Mouse (Mus musculus) heart, embryonic 14.5 days (tissue): ENCODE measurements around the gene Tkt. TPM values are rescaled to one million over a fixed set of nuclear protein-coding genes. Genes with fewer than 3 reads are reported as not detected.
"Not testable (repeated sequence)": the region's sequence is repeated elsewhere in the genome, so short reads cannot be mapped to it uniquely, and the experiment has no call there.

Experiments
- ATAC-seq: fragments of 200-750 bp; cut with Nextera tagmentation; 2 replicates; pipeline ENCODE4 v1.8.0; 2017; ENCODE audit warnings: low read depth, moderate TSS enrichment; ENCODE audit not compliant: insufficient number of reproducible peaks, insufficient read depth, low FRiP score
- H3K27ac ChIP-seq, 2 experiments: fragments of 200-500 bp in 1 of 2; fragments of 300-500 bp in 1 of 2; sonication (generic) in 1 of 2; replicated peaks in 1 of 2; 2 replicates each; pipeline ENCODE4 v1.5.1; 2012 to 2014; ENCODE audit warnings: low read depth in 2 of 2, low read length in 2 of 2, control low read depth in 1 of 2, mild to moderate bottlenecking in 1 of 2, mixed read lengths in 1 of 2; ENCODE audit not compliant: control insufficient read depth in 1 of 2, insufficient read depth in 1 of 2
- H3K27me3 ChIP-seq: fragments of 300-500 bp; sonication (generic); 2 replicates; pipeline ENCODE4 v1.6.1; 2014; ENCODE audit warnings: mild to moderate bottlenecking, low read length, control low read depth; ENCODE audit not compliant: control insufficient read depth, insufficient read depth
- H3K36me3 ChIP-seq: fragments of 300-500 bp; sonication (generic); 2 replicates; pipeline ENCODE4 v1.6.1; 2014; ENCODE audit warnings: mild to moderate bottlenecking, control low read depth, low read length, mixed read lengths; ENCODE audit not compliant: control insufficient read depth, insufficient read depth
- H3K4me1 ChIP-seq, 2 experiments: fragments of 200-500 bp in 1 of 2; fragments of 300-500 bp in 1 of 2; sonication (generic) in 1 of 2; 2 replicates each; pipeline ENCODE4 v1.6.1; 2012 to 2014; ENCODE audit warnings: low read length in 2 of 2, control low read depth in 1 of 2, mixed read lengths in 1 of 2; ENCODE audit not compliant: control insufficient read depth in 2 of 2, insufficient read depth in 2 of 2
- H3K4me2 ChIP-seq: fragments of 300-500 bp; sonication (generic); 2 replicates; pipeline ENCODE4 v1.6.1; 2014; ENCODE audit warnings: mild to moderate bottlenecking, low read length
- H3K4me3 ChIP-seq, 2 experiments: fragments of 200-500 bp in 1 of 2; fragments of 300-500 bp in 1 of 2; sonication (generic) in 1 of 2; 2 replicates each; pipeline ENCODE4 v1.5.1; 2012 to 2014; ENCODE audit warnings: low read length in 2 of 2, mild to moderate bottlenecking in 2 of 2, control low read depth in 1 of 2, low read depth in 1 of 2, moderate library complexity in 1 of 2; ENCODE audit not compliant: control insufficient read depth in 1 of 2, insufficient read depth in 1 of 2
- H3K9ac ChIP-seq: fragments of 300-500 bp; sonication (generic); 2 replicates; pipeline ENCODE4 v1.6.1; 2014; ENCODE audit warnings: mild to moderate bottlenecking, low read length
- H3K9me3 ChIP-seq: fragments of 300-500 bp; sonication (generic); 2 replicates; pipeline ENCODE4 v1.6.1; 2016; ENCODE audit warnings: low read length, control low read depth; ENCODE audit not compliant: control insufficient read depth
- WGBS: fragments of 180-500 bp; shearing (Covaris S2); extraction: QIAGEN DNeasy Blood & Tissue Kit; methylation state at CpG from one replicate; pipeline ENCODE4 v1.1.7; 2014; 5-methylcytosine and 5-hydroxymethylcytosine counted together
- polyA plus RNA-seq: library from polyadenylated mRNA; unstranded; fragments of >200 nt; fragmentation: Nextera tagmentation; extraction: Ambion mirVana; gene quantifications from 2 replicates; pipeline ENCODE4 v1.2.1, GENCODE M21; 2014

Tkt gene
- polyA plus RNA-seq, 1 experiment from 2014 or later, result 31.5 TPM

DNA sequence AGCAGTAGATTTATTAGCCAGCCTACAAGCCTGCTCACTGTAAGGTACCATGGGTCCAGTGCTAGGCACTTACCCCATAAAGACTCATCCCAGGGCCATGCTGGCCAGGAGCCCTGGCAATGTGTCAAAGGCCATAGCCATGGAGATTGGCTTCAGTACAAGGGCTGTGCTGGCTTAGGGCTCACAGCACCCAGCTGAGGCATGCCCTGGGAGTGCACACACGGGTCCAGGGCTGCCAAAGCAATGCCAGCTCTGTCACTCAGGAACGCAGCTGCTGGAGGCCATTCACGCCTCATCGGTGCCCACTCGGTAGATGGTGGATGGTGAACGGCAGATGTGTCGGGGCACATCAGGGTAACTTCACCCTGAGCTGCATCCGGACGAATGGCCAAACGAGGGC is 6.6 kb upstream of the Tkt start:
- Histone ChIP-seq H3K9me3 (no peaks in the 10 kb centered on the region), H3K4me3 (no peak overlapping the region)
- ATAC-seq, result no peak

DNA sequence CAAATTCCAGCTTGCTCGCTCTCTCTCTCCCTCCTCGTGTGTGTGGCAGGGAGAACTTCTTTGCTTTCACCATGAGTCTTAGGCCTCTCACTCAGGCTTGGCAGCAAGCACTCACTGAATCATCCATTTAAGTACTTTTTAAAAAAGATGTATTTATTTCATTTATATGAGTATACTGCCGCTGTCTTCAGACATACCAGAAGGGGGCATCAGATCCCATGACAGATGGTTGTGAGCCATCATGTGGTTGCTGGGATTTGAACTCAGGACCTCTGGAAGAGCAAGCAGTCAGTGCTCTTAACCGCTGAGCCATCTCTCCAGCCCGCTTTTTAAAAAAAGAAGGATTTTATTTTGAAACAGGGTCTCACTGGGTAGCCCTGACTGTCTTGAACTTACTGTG is 4.8 kb upstream of the Tkt start:
- not testable (repeated sequence) for H3K4me1 ChIP-seq, H3K4me3 ChIP-seq, H3K9ac ChIP-seq, H3K4me2 ChIP-seq, ATAC-seq, H3K27me3 ChIP-seq, H3K36me3 ChIP-seq, H3K27ac ChIP-seq, H3K9me3 ChIP-seq
- WGBS, result 92% methylated on average over 5 of the region's 5 CpGs

More for the DNA sequence above, 6.6 kb upstream of the Tkt start:
- Histone ChIP-seq H3K9ac (no peak overlapping the region), H3K4me1 (no peaks in the 10 kb centered on the region), H3K27me3 (no peaks in the 10 kb centered on the region), H3K36me3 (no peaks in the 10 kb centered on the region), H3K27ac (no peak overlapping the region), H3K4me2 (no peak overlapping the region)
- WGBS, result 82% methylated on average over 10 of the region's 10 CpGs

- ATAC-seq, result peak; percentile 90
- no peaks in the 10 kb centered on the region for H3K27me3 ChIP-seq
- peak overlapping the region; percentile 93 to 95 for H3K27ac ChIP-seq
- under 1% methylated on average over 68 of the region's 69 CpGs for WGBS
- H3K4me1 ChIP-seq, result peaks cover 22 to 33% of the 10 kb centered on the region in 2 experiments
- H3K4me2 ChIP-seq, result peak overlapping the region; percentile 98
- no peaks in the 10 kb centered on the region for H3K9me3 ChIP-seq
- peak overlapping the region; percentile 93 for H3K9ac ChIP-seq
- peak overlapping the region; percentile 77 to 85 for H3K4me3 ChIP-seq
- H3K36me3 ChIP-seq, result peaks cover 3% of the 10 kb centered on the region; the same call in 1 of the 2 replicates
Measured at GRCm38 (mm10) chr14:30548965-30549776, 1.0 kb downstream of the Tkt start.

- H3K4me1 ChIP-seq, result peaks cover 22 to 33% of the 10 kb centered on the region in 2 experiments
- H3K27me3 ChIP-seq, result no peaks in the 10 kb centered on the region
- H3K4me3 ChIP-seq, result peak overlapping the region; percentile 77 to 85
- H3K36me3 ChIP-seq, result peaks cover 3% of the 10 kb centered on the region; the same call in 1 of the 2 replicates
- no peaks in the 10 kb centered on the region for H3K9me3 ChIP-seq
- peak overlapping the region; percentile 98 for H3K4me2 ChIP-seq
- 2% methylated on average over 10 of the region's 10 CpGs for WGBS
- peak overlapping the region; percentile 93 for H3K9ac ChIP-seq
- H3K27ac ChIP-seq, result peak overlapping the region; percentile 92 to 93
- no peak for ATAC-seq
Measured at GRCm38 (mm10) chr14:30549777-30550149, 1.6 kb downstream of the Tkt start.

GRCm38 (mm10) chr14:30550232-30551070 is 2.3 kb downstream of the Tkt start:
- peak overlapping the region; percentile 93 for H3K9ac ChIP-seq
- 36% methylated on average over 8 of the region's 8 CpGs for WGBS
- no peaks in the 10 kb centered on the region for H3K9me3 ChIP-seq
- H3K4me1 ChIP-seq, result peaks cover 22 to 33% of the 10 kb centered on the region in 2 experiments
- H3K36me3 ChIP-seq, result peaks cover 3% of the 10 kb centered on the region; the same call in 1 of the 2 replicates
- peak overlapping the region; percentile 77 to 85; a peak in 3 of 4 replicates for H3K4me3 ChIP-seq
- H3K27me3 ChIP-seq, result no peaks in the 10 kb centered on the region
- no peak for ATAC-seq
- H3K27ac ChIP-seq, result no peak overlapping the region
- H3K4me2 ChIP-seq, result peak overlapping the region; percentile 98

- ATAC-seq, result no peak
- Histone ChIP-seq H3K9me3 (no peaks in the 10 kb centered on the region), H3K4me3 (peak overlapping the region in 1 of 2 experiments; percentile 85; a peak in 2 of 4 replicates)
Measured at GRCm38 (mm10) chr14:30551509-30551908, 3.4 kb downstream of the Tkt start.

DNA sequence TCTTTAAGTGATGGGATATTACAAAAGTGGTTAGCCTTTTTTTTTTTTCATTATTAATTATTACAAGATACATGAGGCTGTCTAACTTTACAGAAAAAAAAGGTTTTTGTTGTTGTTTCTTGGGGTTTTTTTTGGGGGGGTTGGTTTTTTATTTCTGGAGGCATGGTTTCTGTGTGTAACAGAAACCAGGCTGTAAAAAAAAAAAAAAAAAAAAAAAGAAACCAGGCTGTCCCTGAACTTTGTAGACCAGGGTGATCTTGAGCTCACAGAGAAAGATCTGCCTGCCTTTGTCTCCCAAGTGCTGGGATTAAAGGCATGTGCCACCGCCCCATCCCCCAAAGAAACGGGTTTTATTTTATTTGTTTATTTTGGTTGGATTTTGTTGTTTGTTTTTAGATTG is 3.8 kb downstream of the Tkt start:
- Histone ChIP-seq H3K4me2 (peak overlapping the region; percentile 98; the same call in 1 of the 2 replicates), H3K4me1 (peaks cover 22 to 33% of the 10 kb centered on the region in 2 experiments), H3K9ac (no peak overlapping the region), H3K36me3 (peaks cover 14% of the 10 kb centered on the region), H3K4me3 (no peak overlapping the region), H3K27me3 (no peaks in the 10 kb centered on the region), H3K9me3 (no peaks in the 10 kb centered on the region), H3K27ac (no peak overlapping the region)
- no peak for ATAC-seq
- 95% methylated on average over 2 of the region's 2 CpGs for WGBS

More at GRCm38 (mm10) chr14:30551509-30551908, 3.4 kb downstream of the Tkt start:
- peak overlapping the region; percentile 98 for H3K4me2 ChIP-seq
- 0 out of 2 replicates have a peak overlapping the region, but pooled peaks have one; percentile 25 for H3K9ac ChIP-seq
- 12% methylated on average over 5 of the region's 5 CpGs for WGBS
- H3K36me3 ChIP-seq, result peaks cover 13% of the 10 kb centered on the region
- H3K27me3 ChIP-seq, result no peaks in the 10 kb centered on the region
- peaks cover 22 to 33% of the 10 kb centered on the region in 2 experiments for H3K4me1 ChIP-seq
- peak overlapping the region; percentile 5 to 28; a peak in 1 of 4 replicates for H3K27ac ChIP-seq
